Mouse (Mus musculus): ENCODE data around the gene Prpf4b. TPM values are rescaled to one million over a fixed set of nuclear protein-coding genes. Genes with fewer than 3 reads are reported as not detected.
"Not testable (repeated sequence)": the region's sequence is repeated elsewhere in the genome, so short reads cannot be mapped to it uniquely, and the experiment has no call there.

Prpf4b gene
- polyA plus RNA-seq, 1 experiment from 2014 or later: 61.0 TPM

GRCm38 (mm10) chr13:34951437-34951836, 76.3 kb downstream of the Prpf4b start:
- WGBS: 80% methylated on average over 2 of the region's 2 CpGs
- H3K4me1 ChIP-seq (replicated peaks); H3K4me3 ChIP-seq: not testable (repeated sequence)

More at GRCm38 (mm10) chr13:34951437-34951836, 76.3 kb downstream of the Prpf4b start:
- not testable (repeated sequence) for ATAC-seq (ENCODE audit: insufficient number of reproducible peaks, low FRiP score); H3K27me3 ChIP-seq (replicated peaks); H3K4me2 ChIP-seq; H3K27ac ChIP-seq (ENCODE audit: poor library complexity, severe bottlenecking); H3K9me3 ChIP-seq (replicated peaks); H3K9ac ChIP-seq; H3K36me3 ChIP-seq

Other genes with a start within 250 kb of the Prpf4b start
- gene Pxdc1, start 221.8 kb upstream of the Prpf4b start, polyA plus RNA-seq (2016; fragmentation: Nextera tagmentation; extraction: Ambion mirVana): 23.8 and 27.1 TPM in 2 replicates
- not detected in 2 replicates for gene Fam50b, start 140.5 kb upstream of the Prpf4b start, polyA plus RNA-seq (2016; fragmentation: Nextera tagmentation; extraction: Ambion mirVana)
- gene Fam217a, start 49.0 kb downstream of the Prpf4b start, polyA plus RNA-seq (2016; fragmentation: Nextera tagmentation; extraction: Ambion mirVana): 1.6 and 1.7 TPM in 2 replicates
- not detected in 2 replicates for gene 4933417A18Rik, start 49.1 kb downstream of the Prpf4b start, polyA plus RNA-seq (2016; fragmentation: Nextera tagmentation; extraction: Ambion mirVana)
- 0.36 and 0.47 TPM in 2 replicates for gene Eci3, start 88.5 kb downstream of the Prpf4b start, polyA plus RNA-seq (2016; fragmentation: Nextera tagmentation; extraction: Ambion mirVana)
- gene Eci2, start 151.8 kb downstream of the Prpf4b start, polyA plus RNA-seq (2016; fragmentation: Nextera tagmentation; extraction: Ambion mirVana): 107 and 111 TPM in 2 replicates